Mouse (Mus musculus): ENCODE results near the gene Sept11. TPM values are rescaled to one million over a fixed set of nuclear protein-coding genes. Genes with fewer than 3 reads are reported as not detected.

The Sept11 gene
- polyA plus RNA-seq, 1 experiment from 2014 or later = 168 TPM

DNA sequence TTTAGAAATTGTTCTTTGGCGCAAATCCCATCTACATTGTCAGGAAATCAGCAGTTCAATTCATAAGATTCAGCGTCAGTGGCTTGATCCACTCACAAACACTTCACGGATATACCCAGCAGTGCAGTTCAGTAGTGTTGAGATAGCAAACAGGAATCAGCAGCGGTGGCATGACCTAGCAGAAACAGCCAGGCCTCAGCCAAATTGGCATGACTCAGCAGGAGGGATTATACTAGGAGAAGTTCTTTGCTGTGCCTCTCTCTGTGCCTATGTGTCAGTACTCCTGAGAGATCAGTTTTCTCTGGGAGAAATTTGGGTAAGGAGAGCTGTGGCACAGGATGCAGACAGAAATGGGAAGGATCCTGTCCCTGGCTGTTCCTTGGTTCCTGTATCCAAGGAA, 32.4 kb upstream of the Sept11 start:
- WGBS = 77% methylated on average over 4 of the region's 4 CpGs
- Histone ChIP-seq H3K36me3 (no peaks in the 10 kb centered on the region), H3K4me2 (no peak overlapping the region), H3K4me1 (no peaks in the 10 kb centered on the region), H3K9me3 (no peaks in the 10 kb centered on the region), H3K9ac (no peak overlapping the region), H3K4me3 (no peak overlapping the region), H3K27me3 (no peaks in the 10 kb centered on the region), H3K27ac (no peak overlapping the region)
- ATAC-seq (ENCODE audit: borderline replicate concordance, extremely low read depth, low FRiP score, low TSS enrichment) = no peak

DNA sequence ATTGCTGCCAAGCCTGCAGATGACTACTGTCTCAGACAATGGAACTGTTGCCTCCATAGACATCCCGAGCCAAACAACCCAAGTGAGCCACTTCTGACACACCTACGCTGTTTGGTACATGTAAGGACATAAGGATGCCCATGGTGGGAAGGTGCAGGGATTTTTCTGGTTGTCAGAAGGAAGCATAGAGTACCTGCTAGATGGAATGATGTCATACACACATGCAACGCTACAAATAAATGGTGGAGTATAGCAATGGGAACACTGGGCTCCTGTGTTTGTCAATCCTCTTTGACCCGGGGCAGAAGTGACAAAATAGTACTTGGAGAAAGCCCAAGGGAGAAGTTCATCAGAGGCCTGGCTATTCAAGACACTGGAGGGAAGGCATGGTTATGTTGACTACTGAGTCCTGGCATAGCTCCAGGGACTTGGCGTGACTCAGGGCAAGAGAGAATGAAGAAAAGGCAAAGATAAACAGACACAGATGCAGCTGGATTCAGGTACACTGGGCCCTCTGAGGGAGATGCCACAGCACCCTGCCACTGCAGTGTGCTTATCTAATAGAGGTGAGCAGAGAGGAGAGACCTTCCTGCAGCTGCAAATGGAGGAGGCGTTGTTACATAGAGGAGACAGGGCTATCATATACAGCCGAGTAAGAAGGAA, 15.4 kb upstream of the Sept11 start:
- Histone ChIP-seq H3K27ac (no peak overlapping the region), H3K36me3 (no peaks in the 10 kb centered on the region), H3K4me1 (0 out of 2 replicates have a peak, but pooled peaks cover 3% of the 10 kb centered on the region), H3K4me3 (no peak overlapping the region), H3K4me2 (no peak overlapping the region), H3K27me3 (no peaks in the 10 kb centered on the region), H3K9ac (no peak overlapping the region), H3K9me3 (no peaks in the 10 kb centered on the region)
- no peak for ATAC-seq (ENCODE audit: borderline replicate concordance, extremely low read depth, low FRiP score, low TSS enrichment)
- WGBS = 58% methylated on average over 7 of the region's 7 CpGs

DNA sequence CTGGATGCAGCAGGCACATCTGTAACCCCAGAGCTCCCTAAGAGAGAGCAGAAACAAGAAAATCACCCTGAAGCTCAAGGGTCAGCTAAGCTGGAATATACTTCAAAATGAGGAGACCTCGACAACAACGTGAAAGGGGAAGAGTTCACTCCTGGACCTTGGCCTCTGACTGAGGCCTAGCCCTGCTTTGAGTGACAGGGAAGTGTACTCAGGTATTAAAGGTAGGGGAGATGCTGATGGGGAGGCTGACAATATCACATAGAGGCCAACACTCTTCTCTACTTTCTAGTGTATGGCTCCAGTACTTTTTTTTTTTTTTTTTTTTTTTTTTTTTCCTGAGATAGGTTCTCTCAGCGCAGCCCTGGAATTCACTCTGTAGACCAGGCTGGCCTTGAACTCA, 13.6 kb upstream of the Sept11 start:
- Histone ChIP-seq H3K9me3 (no peaks in the 10 kb centered on the region), H3K27ac (no peak overlapping the region), H3K36me3 (no peaks in the 10 kb centered on the region), H3K4me1 (0 out of 2 replicates have a peak, but pooled peaks cover 3% of the 10 kb centered on the region), H3K4me3 (no peak overlapping the region), H3K9ac (no peak overlapping the region), H3K27me3 (no peaks in the 10 kb centered on the region), H3K4me2 (no peak overlapping the region)
- WGBS = 82% methylated on average over 3 of the region's 3 CpGs
- ATAC-seq (ENCODE audit: borderline replicate concordance, extremely low read depth, low FRiP score, low TSS enrichment) = no peak

DNA sequence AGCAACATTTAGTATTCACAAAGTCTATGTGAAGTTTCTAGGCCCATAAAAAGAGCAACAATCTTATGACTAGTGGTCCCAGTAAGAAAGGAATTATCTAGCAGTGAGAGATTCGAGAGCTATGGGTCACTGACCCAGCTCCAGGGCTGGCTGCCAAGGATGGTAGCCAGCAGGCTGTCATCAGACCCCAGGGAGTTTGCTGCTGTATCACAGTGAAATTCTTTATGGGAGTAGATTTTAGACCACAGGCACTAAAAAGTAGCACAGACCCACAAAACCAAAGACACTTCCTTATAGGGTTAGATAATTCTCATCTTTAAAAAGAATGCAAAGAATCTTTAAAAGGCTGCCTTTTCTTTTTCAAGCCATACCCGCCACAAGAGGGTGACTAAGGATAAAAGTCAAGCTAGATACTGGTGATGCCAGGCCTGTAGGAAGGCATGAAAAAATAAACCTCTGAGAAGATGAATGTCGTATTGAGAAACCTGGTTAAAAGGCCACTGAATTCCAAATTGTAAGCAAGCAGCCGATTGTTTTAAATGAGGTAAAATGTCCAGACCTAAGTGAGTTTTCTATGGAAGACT, 8.1 kb upstream of the Sept11 start:
- WGBS = 40% methylated on average over 4 of the region's 4 CpGs
- no peak overlapping the region for H3K4me2 ChIP-seq
- no peak overlapping the region for H3K4me3 ChIP-seq
- H3K27ac ChIP-seq = no peak overlapping the region
- no peaks in the 10 kb centered on the region for H3K9me3 ChIP-seq
- no peaks in the 10 kb centered on the region for H3K36me3 ChIP-seq
- no peaks in the 10 kb centered on the region for H3K27me3 ChIP-seq
- H3K9ac ChIP-seq = no peak overlapping the region
- no peaks in the 10 kb centered on the region; the same call in 1 of the 2 replicates for H3K4me1 ChIP-seq
- no peak for ATAC-seq (ENCODE audit: borderline replicate concordance, extremely low read depth, low FRiP score, low TSS enrichment)

DNA sequence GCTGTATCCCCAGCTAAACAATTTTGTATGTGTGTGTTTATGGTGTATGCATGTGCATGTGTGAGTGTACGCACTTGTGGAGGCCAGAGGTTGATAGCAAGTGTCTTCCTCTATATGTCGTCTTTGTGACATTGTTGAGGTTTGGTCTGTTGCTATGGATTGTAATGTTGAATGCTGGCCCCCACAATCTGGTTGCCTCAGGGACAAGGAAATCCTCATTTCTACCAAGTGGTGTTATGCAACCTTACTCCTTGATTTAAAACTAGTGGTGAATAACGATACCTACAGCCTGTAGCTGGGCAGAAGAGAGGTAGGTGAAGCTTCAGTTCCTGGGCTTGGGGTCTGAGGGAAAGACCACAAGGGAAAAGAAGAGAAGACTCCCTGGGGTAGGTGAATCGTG, 7.3 kb upstream of the Sept11 start:
- H3K4me2 ChIP-seq = no peak overlapping the region
- no peak for ATAC-seq (ENCODE audit: borderline replicate concordance, extremely low read depth, low FRiP score, low TSS enrichment)
- peaks cover 1% of the 10 kb centered on the region; the same call in 1 of the 2 replicates for H3K4me1 ChIP-seq
- H3K27me3 ChIP-seq = no peaks in the 10 kb centered on the region
- H3K9me3 ChIP-seq = no peaks in the 10 kb centered on the region
- H3K4me3 ChIP-seq = no peak overlapping the region
- 83% methylated on average over 4 of the region's 4 CpGs for WGBS
- no peaks in the 10 kb centered on the region for H3K36me3 ChIP-seq
- no peak overlapping the region for H3K9ac ChIP-seq
- H3K27ac ChIP-seq = no peak overlapping the region

DNA sequence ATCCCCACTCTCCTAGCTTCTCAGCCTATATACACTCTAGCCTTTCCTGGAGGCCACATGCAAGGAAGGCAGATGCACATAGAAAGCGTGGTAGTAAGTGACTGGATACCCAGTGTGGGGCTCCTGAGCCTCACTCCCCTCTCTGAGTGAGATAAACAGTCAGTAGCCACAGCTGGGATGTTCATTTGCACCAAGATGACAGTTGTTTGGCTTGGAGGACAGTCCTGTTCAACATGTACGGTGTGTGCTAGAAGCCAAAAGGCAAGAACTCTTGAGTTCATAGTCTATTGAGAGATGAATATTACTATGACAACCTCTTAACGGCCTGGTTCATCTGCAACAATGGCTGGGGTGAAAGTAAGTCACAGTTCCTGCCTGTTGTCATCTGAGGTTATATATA, 2.0 kb upstream of the Sept11 start:
- WGBS = 26% methylated on average over 3 of the region's 3 CpGs
- Histone ChIP-seq H3K27ac (no peak overlapping the region), H3K36me3 (no peaks in the 10 kb centered on the region), H3K9ac (no peak overlapping the region), H3K4me3 (peak overlapping the region; percentile 83; the same call in 1 of the 2 replicates), H3K4me1 (peaks cover 33% of the 10 kb centered on the region), H3K27me3 (no peaks in the 10 kb centered on the region), H3K4me2 (peak overlapping the region; percentile 95), H3K9me3 (no peaks in the 10 kb centered on the region)
- ATAC-seq (ENCODE audit: borderline replicate concordance, extremely low read depth, low FRiP score, low TSS enrichment) = no peak

DNA sequence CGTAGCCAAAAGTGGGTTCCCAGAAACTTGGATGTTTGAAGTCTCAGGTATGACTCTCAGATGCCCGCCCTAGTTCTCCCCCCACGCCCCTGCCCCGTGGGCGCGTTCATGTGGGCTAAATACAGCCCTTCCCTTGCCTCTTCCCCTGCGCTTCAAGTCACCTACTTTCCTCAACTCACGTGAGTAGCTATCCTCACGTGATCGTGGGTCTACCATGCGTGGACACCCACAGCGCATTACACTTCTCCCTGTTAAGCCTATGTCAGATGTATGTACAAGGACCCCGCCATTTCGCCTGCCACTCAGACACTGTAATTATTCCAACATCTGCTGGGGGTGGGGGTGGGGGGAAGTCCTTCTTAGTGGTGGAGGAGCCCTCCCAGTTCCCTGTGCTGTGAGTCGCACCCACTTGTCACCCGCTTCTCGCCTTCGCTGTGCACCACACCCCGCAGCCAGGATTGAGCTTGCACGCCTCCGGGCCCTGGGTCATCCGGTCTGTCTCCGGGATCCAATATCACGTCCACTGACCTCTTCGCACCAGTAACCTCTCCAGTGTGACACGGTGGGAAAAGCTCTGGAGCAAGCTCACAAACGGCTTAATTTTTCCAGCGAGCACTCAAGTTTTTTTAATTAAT, 973 bp upstream of the Sept11 start:
- peaks cover 40% of the 10 kb centered on the region for H3K4me1 ChIP-seq
- H3K36me3 ChIP-seq = no peaks in the 10 kb centered on the region
- H3K9me3 ChIP-seq = no peaks in the 10 kb centered on the region
- ATAC-seq (ENCODE audit: borderline replicate concordance, extremely low read depth, low FRiP score, low TSS enrichment) = peak; percentile 27; the same call in 1 of the 2 replicates
- H3K4me2 ChIP-seq = peak overlapping the region; percentile 95
- H3K4me3 ChIP-seq = peak overlapping the region; percentile 83
- peak overlapping the region; percentile 85 for H3K9ac ChIP-seq
- H3K27ac ChIP-seq = peak overlapping the region; percentile 93
- H3K27me3 ChIP-seq = no peaks in the 10 kb centered on the region
- 3% methylated on average over 28 of the region's 28 CpGs for WGBS

DNA sequence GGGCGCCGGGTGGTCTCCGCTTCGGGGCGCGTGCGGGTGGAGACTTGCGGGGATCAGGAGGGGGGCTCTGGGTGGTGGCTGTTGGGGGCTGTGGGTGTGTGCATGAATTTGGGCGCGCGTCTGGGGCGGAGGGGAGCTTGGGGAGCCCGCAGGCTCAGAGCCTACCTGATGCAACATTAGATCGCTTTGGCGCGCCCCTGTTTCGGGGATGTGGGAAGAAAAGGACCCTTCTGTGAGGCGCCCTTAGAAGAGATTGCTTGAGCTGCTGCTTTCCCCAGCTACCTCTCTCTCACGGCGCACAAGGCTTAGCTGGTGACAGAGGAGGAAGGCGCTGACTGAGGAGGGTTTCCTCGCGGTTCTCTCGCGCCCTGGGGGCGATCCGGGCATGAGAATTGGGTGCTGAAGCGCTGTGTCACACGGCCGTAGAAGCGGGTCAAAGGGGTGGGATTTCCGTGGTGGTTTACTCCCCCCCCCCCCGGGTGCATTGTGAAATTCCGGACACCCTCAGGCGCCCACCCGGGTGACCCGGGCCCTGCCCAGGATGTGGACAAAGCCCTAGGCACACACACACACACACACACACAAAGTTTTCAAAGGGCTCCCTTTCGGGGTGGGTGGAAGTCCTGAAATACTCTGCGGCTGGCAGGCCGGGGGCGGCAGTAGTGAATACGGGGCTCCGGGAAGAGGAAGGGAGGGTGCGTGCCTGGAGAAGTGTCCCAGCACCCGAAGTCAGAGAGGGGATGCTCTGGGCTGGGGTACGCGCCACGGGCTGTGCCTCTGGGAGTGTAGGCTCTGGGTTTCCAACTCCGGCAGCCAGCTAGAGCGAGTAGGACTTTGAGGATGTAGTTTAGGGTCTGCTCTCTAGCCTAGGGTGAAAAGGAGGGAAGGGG, 646 bp downstream of the Sept11 start:
- peak; percentile 49 for ATAC-seq (ENCODE audit: borderline replicate concordance, extremely low read depth, low FRiP score, low TSS enrichment)

DNA sequence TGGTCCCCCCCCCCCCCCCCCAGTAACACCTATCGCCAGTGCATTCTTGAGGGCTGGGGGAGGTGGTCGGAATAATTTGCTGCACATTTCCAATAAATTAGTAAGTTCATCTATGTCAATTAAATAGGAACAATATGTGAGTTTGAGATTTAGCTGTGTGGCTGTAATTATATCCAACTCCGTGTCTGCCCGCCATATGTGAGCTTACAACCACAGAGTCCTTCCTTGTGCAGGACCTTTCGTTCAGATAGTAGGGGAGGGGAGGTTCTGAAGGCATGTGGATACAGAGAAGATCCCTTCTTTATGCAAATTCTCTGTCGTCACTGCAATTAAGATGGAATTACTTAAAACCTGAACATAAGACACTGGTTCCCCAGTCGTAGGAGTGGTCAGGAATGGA, 2.1 kb downstream of the Sept11 start:
- no peaks in the 10 kb centered on the region for H3K9me3 ChIP-seq
- H3K9ac ChIP-seq = no peak overlapping the region
- WGBS = 66% methylated on average over 7 of the region's 7 CpGs
- no peaks in the 10 kb centered on the region for H3K27me3 ChIP-seq
- H3K4me1 ChIP-seq = peaks cover 62% of the 10 kb centered on the region
- peak overlapping the region; percentile 83 for H3K4me3 ChIP-seq
- no peaks in the 10 kb centered on the region for H3K36me3 ChIP-seq
- peak overlapping the region; percentile 95 for H3K4me2 ChIP-seq
- no peak overlapping the region for H3K27ac ChIP-seq
- ATAC-seq (ENCODE audit: borderline replicate concordance, extremely low read depth, low FRiP score, low TSS enrichment) = no peak

More for the DNA sequence above, 646 bp downstream of the Sept11 start:
- peak overlapping the region; percentile 93 for H3K27ac ChIP-seq
- H3K4me3 ChIP-seq = peak overlapping the region; percentile 83
- H3K36me3 ChIP-seq = no peaks in the 10 kb centered on the region
- peaks cover 52% of the 10 kb centered on the region for H3K4me1 ChIP-seq
- under 1% methylated on average over 49 of the region's 50 CpGs for WGBS
- no peaks in the 10 kb centered on the region for H3K9me3 ChIP-seq
- H3K9ac ChIP-seq = peak overlapping the region; percentile 85
- no peaks in the 10 kb centered on the region for H3K27me3 ChIP-seq
- H3K4me2 ChIP-seq = peak overlapping the region; percentile 95

DNA sequence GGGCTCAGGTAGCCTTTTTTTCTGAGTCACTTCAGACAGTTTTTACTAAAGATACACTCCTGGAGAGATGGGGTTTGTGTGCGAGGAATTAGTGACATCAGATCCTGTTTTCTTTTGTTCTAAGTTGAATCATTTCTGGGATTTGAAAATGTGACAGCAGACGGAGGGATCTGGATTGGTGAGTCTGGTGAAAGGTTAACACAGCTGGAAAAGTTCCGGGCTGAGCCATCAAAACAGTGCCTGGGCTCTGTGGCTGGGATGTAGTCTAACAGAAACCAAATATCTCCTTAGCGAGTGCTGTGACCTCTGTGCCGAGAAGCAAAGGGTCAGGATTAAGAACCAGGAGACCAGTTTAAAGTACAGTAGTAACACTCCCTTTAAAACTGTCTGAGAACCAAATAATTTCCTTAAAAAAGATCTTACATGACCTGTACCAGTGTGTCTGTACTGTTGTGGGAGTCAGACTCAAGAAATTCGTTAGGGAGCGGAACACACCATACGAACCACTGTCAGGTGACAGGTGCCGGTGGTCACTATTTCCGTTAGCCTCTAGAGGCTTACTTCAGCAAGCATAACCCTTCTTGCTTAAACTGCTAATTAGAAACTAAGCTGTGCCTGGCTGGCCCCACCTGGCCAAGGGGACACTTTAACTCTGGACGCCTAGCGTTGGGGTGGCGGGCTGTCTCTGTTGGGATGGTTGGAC, 4.1 kb downstream of the Sept11 start:
- 73% methylated on average over 13 of the region's 13 CpGs for WGBS
- no peak for ATAC-seq (ENCODE audit: borderline replicate concordance, extremely low read depth, low FRiP score, low TSS enrichment)
- Histone ChIP-seq H3K4me3 (no peak overlapping the region), H3K36me3 (no peaks in the 10 kb centered on the region), H3K9me3 (no peaks in the 10 kb centered on the region), H3K4me1 (peaks cover 63% of the 10 kb centered on the region), H3K27ac (no peak overlapping the region), H3K9ac (no peak overlapping the region), H3K4me2 (no peak overlapping the region; the same call in 1 of the 2 replicates), H3K27me3 (no peaks in the 10 kb centered on the region)

DNA sequence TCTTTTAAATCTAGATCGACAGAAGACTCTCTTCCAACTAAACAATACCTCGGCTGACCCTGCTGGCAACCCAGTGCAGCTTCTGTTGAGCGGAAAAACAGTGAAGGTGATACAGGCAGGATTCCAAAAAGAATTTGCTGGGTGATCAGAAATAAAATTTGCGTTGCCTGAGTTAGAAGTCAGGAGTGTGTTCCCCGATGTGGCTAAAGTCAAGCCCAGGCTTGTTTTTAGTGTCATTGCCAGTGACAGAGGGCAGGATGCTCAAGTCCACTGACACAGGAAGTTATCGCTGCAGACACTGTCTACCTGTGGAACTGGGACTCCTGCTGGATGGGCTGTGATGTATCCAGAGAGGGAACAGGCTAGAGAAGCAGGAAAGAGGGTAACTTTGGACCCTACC, 5.0 kb downstream of the Sept11 start:
- H3K4me3 ChIP-seq = no peak overlapping the region
- ATAC-seq (ENCODE audit: borderline replicate concordance, extremely low read depth, low FRiP score, low TSS enrichment) = no peak
- H3K4me1 ChIP-seq = peaks cover 61% of the 10 kb centered on the region
- no peaks in the 10 kb centered on the region for H3K36me3 ChIP-seq
- H3K4me2 ChIP-seq = no peak overlapping the region
- H3K9ac ChIP-seq = no peak overlapping the region
- no peak overlapping the region for H3K27ac ChIP-seq
- H3K9me3 ChIP-seq = no peaks in the 10 kb centered on the region
- no peaks in the 10 kb centered on the region for H3K27me3 ChIP-seq
- 62% methylated on average over 6 of the region's 6 CpGs for WGBS

Measured in lung, embryonic 15.5 days (tissue).